Mouse (Mus musculus) kidney, embryonic 15.5 days (tissue): ENCODE data around the gene Chd9. TPM values are rescaled to one million over a fixed set of nuclear protein-coding genes. Genes with fewer than 3 reads are reported as not detected.

Experiments used
- ATAC-seq: fragments of 200-750 bp; cut with Nextera tagmentation; replicated peaks from 2 replicates; pipeline ENCODE4 v1.8.0; 2017; ENCODE audit warnings: moderate TSS enrichment; ENCODE audit not compliant: low FRiP score
- H3K27ac ChIP-seq: fragments of 300-500 bp; sonication (generic); 2 replicates; pipeline ENCODE4 v1.5.1; 2015; ENCODE audit warnings: mild to moderate bottlenecking, inconsistent platforms
- H3K27me3 ChIP-seq: fragments of 300-500 bp; sonication (generic); 2 replicates; pipeline ENCODE4 v1.6.1; 2015; ENCODE audit warnings: inconsistent platforms
- H3K36me3 ChIP-seq: fragments of 300-500 bp; sonication (generic); 2 replicates; pipeline ENCODE4 v1.6.1; 2015; ENCODE audit warnings: inconsistent platforms
- H3K4me1 ChIP-seq: fragments of 300-500 bp; sonication (generic); 2 replicates; pipeline ENCODE4 v1.6.1; 2015; ENCODE audit warnings: inconsistent platforms
- H3K4me2 ChIP-seq: fragments of 300-500 bp; sonication (generic); 2 replicates; pipeline ENCODE4 v1.6.1; 2015; ENCODE audit warnings: moderate library complexity, mild to moderate bottlenecking, inconsistent platforms
- H3K4me3 ChIP-seq: fragments of 300-500 bp; sonication (generic); replicated peaks from 2 replicates; pipeline ENCODE4 v1.5.1; 2015; ENCODE audit warnings: mild to moderate bottlenecking, inconsistent platforms
- H3K9ac ChIP-seq: fragments of 300-500 bp; sonication (generic); 2 replicates; pipeline ENCODE4 v1.6.1; 2015; ENCODE audit warnings: mild to moderate bottlenecking, inconsistent platforms
- H3K9me3 ChIP-seq: fragments of 300-500 bp; sonication (generic); replicated peaks from 2 replicates; pipeline ENCODE4 v1.6.1; 2016; ENCODE audit warnings: inconsistent platforms
- WGBS: fragments of 180-500 bp; shearing (Covaris S2); methylation state at CpG from one replicate; pipeline ENCODE4 v1.1.7; 2015; ENCODE audit warnings: mixed read lengths; 5-methylcytosine and 5-hydroxymethylcytosine counted together
- polyA plus RNA-seq: library from polyadenylated mRNA; unstranded; fragments of >200 nt; fragmentation: Nextera tagmentation; extraction: Ambion mirVana; gene quantifications from 2 replicates; pipeline ENCODE4 v1.2.1, GENCODE M21; 2015

Gene Chd9
- polyA plus RNA-seq, 1 experiment from 2014 or later = 80.4 TPM

DNA sequence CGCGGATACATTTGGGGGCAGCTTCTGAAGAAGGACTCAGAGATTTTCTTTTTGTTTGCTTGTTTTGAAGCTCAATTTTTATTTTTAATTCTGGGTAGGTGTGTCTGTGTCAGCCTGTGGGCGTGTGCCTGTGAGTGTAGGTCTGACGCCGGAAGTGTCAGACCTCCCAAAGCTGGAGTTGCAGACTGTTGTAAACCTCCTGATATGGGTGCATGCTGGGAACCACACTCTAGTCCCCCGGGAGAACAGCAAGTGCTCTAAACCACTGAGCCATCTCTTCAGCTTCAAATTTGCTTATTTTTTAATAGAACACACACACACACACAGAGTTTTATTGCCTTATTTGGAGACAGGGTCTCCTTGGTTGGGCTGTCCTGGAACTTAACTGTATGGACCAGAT lies 15.0 kb downstream of the Chd9 start:
- Histone ChIP-seq H3K36me3 (no peaks in the 10 kb centered on the region), H3K27me3 (no peaks in the 10 kb centered on the region), H3K9me3 (no peaks in the 10 kb centered on the region), H3K4me2 (no peak overlapping the region), H3K4me3 (no peak overlapping the region), H3K27ac (no peak overlapping the region), H3K9ac (no peak overlapping the region), H3K4me1 (0 out of 2 replicates have a peak, but pooled peaks cover 3% of the 10 kb centered on the region)
- no peak for ATAC-seq
- 82% methylated on average over 6 of the region's 6 CpGs for WGBS

DNA sequence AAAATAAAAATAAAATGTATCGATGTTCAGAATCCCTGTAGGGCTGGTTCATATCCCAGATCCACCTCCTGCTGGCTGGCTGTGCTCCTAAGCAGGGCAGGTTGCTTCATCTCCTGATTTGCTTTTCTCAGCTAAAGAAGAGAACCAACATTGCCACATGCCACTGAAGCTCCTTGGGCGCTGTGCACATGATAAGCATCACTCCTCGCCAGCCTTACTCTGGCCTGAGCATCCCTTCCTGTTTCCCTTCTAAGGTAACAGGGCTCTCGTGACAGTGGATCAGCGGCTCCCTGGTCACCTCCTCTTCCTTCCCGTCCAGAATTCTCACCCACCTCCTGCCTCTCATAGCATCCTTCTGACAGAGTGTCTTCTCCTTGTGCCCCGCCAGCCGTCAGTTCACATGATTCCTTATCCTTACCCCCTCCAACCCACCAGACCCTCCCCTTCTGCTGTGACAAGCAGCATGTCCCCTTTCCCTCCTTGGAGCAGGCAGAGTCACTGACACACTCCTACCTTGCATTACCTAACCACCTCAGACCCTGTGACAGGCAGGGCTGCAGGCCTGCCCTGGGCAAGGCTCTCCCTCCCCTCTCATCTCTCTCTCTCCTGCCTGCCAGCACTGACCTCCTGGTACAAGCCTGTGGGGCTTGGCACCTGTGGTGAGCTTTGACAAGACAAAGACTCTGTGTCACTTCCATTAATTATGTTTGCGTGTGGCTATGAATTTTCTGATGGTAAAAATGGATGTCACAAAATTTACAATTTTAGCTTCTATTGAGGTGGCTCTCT lies 16.2 kb downstream of the Chd9 start:
- H3K4me1 ChIP-seq = peaks cover 7% of the 10 kb centered on the region; the same call in 1 of the 2 replicates
- no peak overlapping the region for H3K9ac ChIP-seq
- no peak for ATAC-seq
- no peaks in the 10 kb centered on the region for H3K36me3 ChIP-seq
- H3K27me3 ChIP-seq = no peaks in the 10 kb centered on the region
- H3K9me3 ChIP-seq = no peaks in the 10 kb centered on the region
- H3K4me2 ChIP-seq = no peak overlapping the region
- no peak overlapping the region for H3K27ac ChIP-seq
- 69% methylated on average over 9 of the region's 9 CpGs for WGBS
- H3K4me3 ChIP-seq = no peak overlapping the region

DNA sequence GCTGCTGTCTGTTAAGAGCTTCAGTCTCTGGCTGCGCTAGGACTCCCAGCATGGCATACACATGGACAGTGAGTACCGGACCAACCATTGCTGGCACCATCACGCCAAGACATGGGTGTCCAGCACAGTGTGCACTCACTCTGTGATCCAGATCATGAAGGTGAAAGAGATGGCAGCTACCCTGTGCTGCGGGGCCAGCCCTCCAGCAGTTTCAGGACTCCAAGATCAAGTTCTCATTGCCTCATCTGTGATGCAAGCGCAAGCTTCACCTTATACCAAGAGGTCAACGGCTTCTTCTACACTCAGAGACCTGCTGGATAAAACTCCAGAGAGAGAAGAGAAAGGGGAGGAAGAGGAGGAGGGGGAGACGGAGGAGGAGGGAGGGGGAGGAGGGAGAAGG lies 19.8 kb downstream of the Chd9 start:
- H3K27ac ChIP-seq = no peak overlapping the region
- no peak overlapping the region for H3K4me2 ChIP-seq
- peaks cover 8% of the 10 kb centered on the region; the same call in 1 of the 2 replicates for H3K4me1 ChIP-seq
- no peaks in the 10 kb centered on the region for H3K36me3 ChIP-seq
- H3K9ac ChIP-seq = no peak overlapping the region
- no peaks in the 10 kb centered on the region for H3K27me3 ChIP-seq
- no peak overlapping the region for H3K4me3 ChIP-seq
- 85% methylated on average over 7 of the region's 7 CpGs for WGBS
- no peak for ATAC-seq
- H3K9me3 ChIP-seq = no peaks in the 10 kb centered on the region

DNA sequence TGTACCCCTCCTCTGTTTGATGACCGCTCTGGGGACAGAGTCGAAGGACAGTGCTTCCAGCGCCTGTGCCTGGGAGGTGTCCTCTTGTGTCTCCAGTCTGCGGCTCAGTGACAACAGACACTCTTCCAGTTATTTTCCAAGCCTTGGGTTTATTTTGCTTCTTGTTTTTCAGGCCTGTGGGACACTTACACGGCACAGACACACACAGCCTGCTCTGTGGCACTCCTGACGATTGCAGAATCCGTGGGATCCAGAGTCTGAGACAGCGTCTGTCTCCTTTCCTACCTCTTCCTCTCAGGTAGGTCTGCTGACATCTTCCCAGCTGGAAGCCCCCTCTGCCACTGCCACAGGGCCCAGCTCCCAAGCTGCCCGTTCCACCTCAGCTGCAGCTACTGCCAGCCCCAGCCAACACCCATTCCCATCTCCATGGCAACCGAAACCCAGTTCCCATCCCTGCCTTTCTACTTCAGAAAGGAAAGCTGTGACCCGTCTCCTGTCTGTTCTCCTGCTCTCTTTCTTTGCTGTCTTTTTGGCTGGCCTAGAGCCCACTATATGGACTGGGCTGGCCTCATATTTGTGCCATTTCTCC lies 21.4 kb downstream of the Chd9 start:
- no peak overlapping the region for H3K4me3 ChIP-seq
- peaks cover 17% of the 10 kb centered on the region for H3K4me1 ChIP-seq
- no peaks in the 10 kb centered on the region for H3K27me3 ChIP-seq
- no peak overlapping the region for H3K9ac ChIP-seq
- no peak overlapping the region for H3K27ac ChIP-seq
- whole genome bisulfite sequencing = 57% methylated on average over 11 of the region's 11 CpGs
- H3K9me3 ChIP-seq = no peaks in the 10 kb centered on the region
- ATAC-seq = 0 out of 2 replicates have a peak, but pooled peaks have one; percentile 30
- no peak overlapping the region for H3K4me2 ChIP-seq
- H3K36me3 ChIP-seq = no peaks in the 10 kb centered on the region

DNA sequence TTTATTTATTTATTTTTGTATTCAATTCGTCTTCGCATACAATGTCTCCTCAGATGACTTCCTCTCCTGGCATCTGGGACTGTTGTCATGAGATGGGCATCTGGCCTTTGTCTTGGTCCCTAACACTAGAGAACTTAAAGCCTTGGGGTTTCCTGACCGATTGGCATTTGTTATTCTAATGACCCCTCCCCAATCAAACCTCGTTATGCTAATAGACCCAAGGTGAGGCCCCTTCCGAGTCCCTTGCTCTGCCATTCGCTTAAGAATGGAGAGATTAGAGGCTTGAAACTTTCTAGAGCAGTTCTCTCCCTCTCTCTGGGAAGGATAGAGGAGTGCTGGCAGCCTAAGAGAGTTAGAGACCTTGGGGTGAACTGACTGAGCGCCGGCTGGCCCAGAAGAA lies 23.4 kb downstream of the Chd9 start:
- H3K4me3 ChIP-seq = no peak overlapping the region
- H3K4me2 ChIP-seq = no peak overlapping the region
- H3K36me3 ChIP-seq = no peaks in the 10 kb centered on the region
- WGBS = 55% methylated on average over 8 of the region's 8 CpGs
- H3K27ac ChIP-seq = no peak overlapping the region
- H3K27me3 ChIP-seq = no peaks in the 10 kb centered on the region
- H3K4me1 ChIP-seq = peaks cover 22% of the 10 kb centered on the region
- ATAC-seq = no peak
- H3K9ac ChIP-seq = no peak overlapping the region
- no peaks in the 10 kb centered on the region for H3K9me3 ChIP-seq

DNA sequence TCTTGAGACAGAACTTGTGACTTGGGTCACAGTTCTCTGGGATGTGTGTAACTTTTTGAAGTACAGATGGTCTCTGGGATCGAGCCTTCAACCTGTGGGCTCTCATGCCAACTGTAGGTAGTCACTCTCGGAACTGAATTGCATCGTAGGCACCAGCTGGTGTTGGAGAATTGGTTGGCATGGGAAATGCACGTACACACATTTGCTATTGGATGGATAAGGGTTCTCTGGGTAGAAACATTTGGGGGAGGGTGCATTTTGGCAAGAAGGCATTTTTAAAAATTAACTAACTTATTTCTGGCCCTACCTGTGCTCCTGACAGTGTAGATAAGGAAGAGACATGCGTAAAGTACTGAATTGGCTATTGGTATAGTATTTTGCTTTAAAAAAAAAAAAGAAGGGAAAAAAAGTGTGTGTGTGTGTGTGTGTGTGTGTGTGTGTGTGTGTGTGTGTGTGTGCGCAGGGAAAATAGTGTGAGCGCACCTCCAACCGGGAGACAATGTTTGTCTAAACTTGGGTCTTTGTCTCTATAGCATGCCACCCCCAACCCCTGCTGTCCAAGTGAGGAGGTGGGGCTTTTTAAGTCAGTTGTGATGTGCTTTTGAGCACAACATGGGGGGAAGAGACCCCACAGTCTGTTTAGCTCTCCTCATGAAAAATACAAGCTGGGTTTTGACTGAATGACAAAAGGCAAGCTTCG lies 26.0 kb downstream of the Chd9 start:
- no peak overlapping the region for H3K9ac ChIP-seq
- peak overlapping the region; percentile 56; the same call in 1 of the 2 replicates for H3K27ac ChIP-seq
- WGBS = 71% methylated on average over 9 of the region's 9 CpGs
- no peaks in the 10 kb centered on the region for H3K36me3 ChIP-seq
- no peaks in the 10 kb centered on the region for H3K27me3 ChIP-seq
- no peaks in the 10 kb centered on the region for H3K9me3 ChIP-seq
- no peak for ATAC-seq
- peaks cover 21% of the 10 kb centered on the region for H3K4me1 ChIP-seq
- no peak overlapping the region for H3K4me3 ChIP-seq
- peak overlapping the region; percentile 21 for H3K4me2 ChIP-seq

DNA sequence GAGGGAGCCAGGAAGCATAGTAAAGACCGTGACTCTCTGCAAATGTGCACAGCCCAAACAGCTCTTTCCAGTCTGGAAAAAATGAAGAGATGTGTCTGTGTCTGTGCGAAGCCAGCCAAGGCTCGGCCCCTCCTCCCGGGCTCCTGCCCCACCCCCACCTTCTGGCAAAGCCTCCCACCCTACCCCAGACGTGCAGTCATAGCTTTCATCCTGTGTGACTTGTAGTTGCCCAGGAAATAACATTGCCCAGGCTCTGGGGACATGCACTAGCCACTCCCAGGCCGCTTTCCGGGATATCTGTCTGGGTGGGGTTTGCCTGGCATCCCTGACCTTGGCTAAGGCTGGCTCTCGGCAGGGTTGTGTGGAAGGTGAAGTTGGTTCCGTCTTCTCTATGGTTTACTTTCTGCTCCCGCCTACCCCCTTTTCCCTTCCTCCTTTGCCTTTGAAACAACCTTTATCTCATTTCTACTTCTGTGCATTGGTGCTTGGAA lies 26.6 kb downstream of the Chd9 start:
- peak overlapping the region; percentile 56; the same call in 1 of the 2 replicates for H3K27ac ChIP-seq
- no peak overlapping the region for H3K9ac ChIP-seq
- H3K27me3 ChIP-seq = no peaks in the 10 kb centered on the region
- H3K9me3 ChIP-seq = no peaks in the 10 kb centered on the region
- peak; percentile 52; the same call in 1 of the 2 replicates for ATAC-seq
- H3K4me2 ChIP-seq = peak overlapping the region; percentile 21
- H3K4me3 ChIP-seq = no peak overlapping the region
- peaks cover 15% of the 10 kb centered on the region for H3K4me1 ChIP-seq
- 19% methylated on average over 10 of the region's 10 CpGs for WGBS
- no peaks in the 10 kb centered on the region for H3K36me3 ChIP-seq

DNA sequence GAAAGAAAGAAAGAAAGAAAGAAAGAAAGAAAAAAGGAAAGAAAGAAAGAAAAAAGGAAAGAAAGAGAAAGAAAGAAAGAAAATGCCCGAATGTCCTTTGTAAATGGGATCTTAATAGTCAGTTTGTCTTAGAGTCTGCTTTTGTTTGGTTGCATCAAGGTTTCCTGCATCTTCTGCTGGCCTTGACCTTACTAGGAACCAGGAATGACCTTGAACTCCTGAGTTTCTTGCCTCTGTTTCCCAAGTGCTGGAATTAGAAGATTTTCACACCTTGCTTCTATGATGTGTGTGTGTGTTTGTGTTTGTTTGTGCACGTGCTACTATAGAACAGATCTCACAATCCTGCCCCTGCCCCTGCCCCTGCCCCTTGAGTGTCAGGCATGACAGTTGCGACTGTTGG lies 28.0 kb downstream of the Chd9 start:
- no peak for ATAC-seq
- Histone ChIP-seq H3K27me3 (no peaks in the 10 kb centered on the region), H3K9ac (no peak overlapping the region), H3K27ac (no peak overlapping the region), H3K9me3 (no peaks in the 10 kb centered on the region), H3K4me2 (no peak overlapping the region), H3K36me3 (no peaks in the 10 kb centered on the region), H3K4me3 (no peak overlapping the region), H3K4me1 (peaks cover 15% of the 10 kb centered on the region)
- 79% methylated on average over 3 of the region's 3 CpGs for WGBS

DNA sequence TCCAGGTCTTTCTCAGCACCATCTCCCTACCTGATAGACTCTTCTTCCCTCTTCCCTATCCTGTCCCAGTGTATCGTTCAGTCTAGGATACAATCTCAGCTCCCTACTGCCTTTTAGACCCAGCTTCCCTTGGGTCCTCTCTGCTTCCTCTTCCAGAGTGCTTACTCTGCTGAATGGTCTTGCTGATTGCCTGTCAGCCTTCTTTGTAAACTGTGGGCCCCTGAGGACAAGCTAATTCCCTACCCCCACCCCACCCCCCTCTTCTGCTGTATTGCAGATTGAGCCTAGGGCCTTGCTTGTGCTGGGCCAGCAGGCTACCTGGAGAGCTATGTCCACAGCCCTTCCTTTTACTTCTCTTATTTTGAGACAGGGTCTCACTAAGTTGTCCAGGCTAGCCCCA lies 28.8 kb downstream of the Chd9 start:
- Histone ChIP-seq H3K27me3 (no peaks in the 10 kb centered on the region), H3K4me1 (peaks cover 23% of the 10 kb centered on the region), H3K36me3 (no peaks in the 10 kb centered on the region), H3K4me3 (no peak overlapping the region), H3K9me3 (no peaks in the 10 kb centered on the region), H3K27ac (no peak overlapping the region), H3K9ac (no peak overlapping the region), H3K4me2 (no peak overlapping the region)
- WGBS = 50% methylated on average over 1 of the region's 1 CpGs
- ATAC-seq = no peak

DNA sequence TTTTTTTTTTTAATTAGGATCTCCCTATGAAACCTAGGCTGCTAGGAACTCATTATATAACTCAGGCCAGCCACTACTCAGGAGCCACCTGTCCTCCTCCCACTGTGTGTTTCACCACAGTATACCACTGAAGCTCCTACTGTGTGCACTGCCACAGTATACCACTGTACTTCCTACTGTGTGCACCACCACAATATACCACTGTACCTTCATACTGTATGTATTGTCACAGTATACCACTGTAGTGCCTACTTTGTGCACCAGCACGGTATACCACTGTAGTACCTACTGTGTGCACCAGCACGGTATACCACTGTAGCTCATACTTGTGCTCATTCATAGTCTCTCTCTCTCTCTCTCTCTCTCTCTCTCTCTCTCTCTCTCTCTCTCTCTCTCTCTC lies 29.9 kb downstream of the Chd9 start:
- WGBS = 96% methylated on average over 2 of the region's 2 CpGs
- Histone ChIP-seq H3K27me3 (no peaks in the 10 kb centered on the region), H3K4me3 (no peak overlapping the region), H3K9ac (no peak overlapping the region), H3K4me1 (peaks cover 32% of the 10 kb centered on the region), H3K27ac (no peak overlapping the region), H3K36me3 (no peaks in the 10 kb centered on the region), H3K4me2 (no peak overlapping the region), H3K9me3 (no peaks in the 10 kb centered on the region)
- ATAC-seq = no peak

DNA sequence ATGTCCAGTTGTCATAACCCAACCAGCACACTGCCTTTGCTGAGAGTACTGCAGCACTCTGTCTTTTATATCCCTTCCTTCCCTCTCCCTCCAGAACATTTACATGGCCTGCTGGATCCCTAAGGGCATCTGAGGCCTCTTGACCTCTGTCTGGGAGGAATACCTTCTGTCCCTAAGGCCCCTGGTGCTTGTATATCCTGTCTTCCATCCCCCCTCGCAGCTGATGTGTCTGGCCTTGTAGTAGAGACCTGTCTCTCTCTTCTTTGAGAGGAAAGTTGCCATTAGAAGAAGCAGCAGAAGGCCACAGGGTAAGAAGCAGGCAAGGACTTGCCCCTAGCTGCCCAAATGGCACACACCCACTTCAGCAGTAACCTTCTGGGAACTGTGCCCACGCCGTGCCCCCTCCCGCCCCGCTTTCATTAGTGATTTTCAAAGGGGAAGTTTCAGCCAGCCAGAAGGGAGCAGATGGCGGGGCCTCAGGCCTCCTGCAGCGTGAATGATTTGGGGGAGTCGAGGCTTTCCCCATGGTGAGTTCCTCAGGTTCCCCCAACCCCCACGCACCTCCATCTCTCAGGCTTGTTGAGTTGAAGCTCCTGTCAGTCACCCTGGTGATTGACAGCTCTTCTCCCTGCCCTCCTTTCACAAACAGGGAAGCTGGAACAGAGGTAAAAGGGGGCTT lies 33.3 kb downstream of the Chd9 start:
- no peaks in the 10 kb centered on the region for H3K36me3 ChIP-seq
- H3K9ac ChIP-seq = no peak overlapping the region
- peak overlapping the region; percentile 83 for H3K27ac ChIP-seq
- H3K4me2 ChIP-seq = peak overlapping the region; percentile 24
- no peak overlapping the region for H3K4me3 ChIP-seq
- WGBS = 12% methylated on average over 9 of the region's 9 CpGs
- no peaks in the 10 kb centered on the region for H3K27me3 ChIP-seq
- peaks cover 18% of the 10 kb centered on the region for H3K4me1 ChIP-seq
- no peaks in the 10 kb centered on the region for H3K9me3 ChIP-seq
- 0 out of 2 replicates have a peak, but pooled peaks have one; percentile 13 for ATAC-seq
